ENCODE assay signal across 8 mouse cellular contexts in the genomic region with DNA sequence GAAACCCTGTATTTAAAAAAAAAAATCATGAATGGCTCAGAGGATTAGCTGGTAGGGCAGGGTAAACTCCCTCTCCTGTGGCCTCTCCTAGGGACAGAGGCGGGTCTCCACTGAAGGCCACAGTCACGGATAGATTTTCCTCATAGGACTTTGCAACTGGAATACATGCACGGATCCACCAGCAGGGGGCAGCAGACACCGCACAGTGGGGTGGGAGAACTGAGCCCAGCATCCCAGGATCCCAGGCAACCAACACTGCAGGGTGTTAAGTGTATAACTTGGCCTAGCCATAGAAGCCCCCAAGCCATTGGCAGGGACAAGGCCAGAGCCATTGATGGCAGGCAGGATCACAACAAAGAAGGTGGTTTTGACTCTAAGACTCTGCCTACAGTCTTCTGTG. TPM values are rescaled to one million over a fixed set of nuclear protein-coding genes. Genes with fewer than 3 reads are reported as not detected.
DNase-seq lines count a peak whose midpoint lies in the region; ATAC-seq and TF ChIP-seq lines count a peak whose summit lies in the region.

No protein-coding gene starts in this region.

- peaks cover 3% of the 10 kb centered on the region; the same call in 1 of the 2 replicates for H3K36me3 ChIP-seq in forebrain, embryonic 11.5 days (ENCODE audit: control insufficient read depth, insufficient read depth, low read length)
- peaks cover 4% of the 10 kb centered on the region; the same call in 1 of the 2 replicates for H3K36me3 ChIP-seq in midbrain, embryonic 11.5 days (ENCODE audit: control insufficient read depth, insufficient read depth, low read length)

- no peak overlapping the region for H3K27ac ChIP-seq in forebrain, embryonic 11.5 days (ENCODE audit: low read depth, low read length)
- H3K27ac ChIP-seq in left cerebral cortex, adult 2 months: no peak overlapping the region
- no peak overlapping the region for H3K27ac ChIP-seq in midbrain, embryonic 11.5 days (ENCODE audit: low read depth, low read length)

- WGBS in forebrain, embryonic 11.5 days: 8% methylated on average over 4 of the region's 4 CpGs
- WGBS in midbrain, embryonic 11.5 days: 11% methylated on average over 4 of the region's 4 CpGs

- no peaks in the 10 kb centered on the region for H3K4me1 ChIP-seq in forebrain, embryonic 11.5 days (replicated peaks; ENCODE audit: control insufficient read depth, insufficient read depth, low read length)
- no peaks in the 10 kb centered on the region for H3K4me1 ChIP-seq in midbrain, embryonic 11.5 days (ENCODE audit: control insufficient read depth, insufficient read depth, low read length)

- H3K9ac ChIP-seq in forebrain, embryonic 11.5 days (ENCODE audit: low read length): no peak overlapping the region
- no peak overlapping the region for H3K9ac ChIP-seq in midbrain, embryonic 11.5 days (ENCODE audit: low read length)

- H3K27me3 ChIP-seq in forebrain, embryonic 11.5 days (ENCODE audit: control insufficient read depth, insufficient read depth, low read length): no peaks in the 10 kb centered on the region
- H3K27me3 ChIP-seq in midbrain, embryonic 11.5 days (ENCODE audit: control insufficient read depth, insufficient read depth, low read length): no peaks in the 10 kb centered on the region

- H3K4me3 ChIP-seq in forebrain, embryonic 11.5 days (ENCODE audit: low read depth, low read length): no peak overlapping the region
- no peak overlapping the region for H3K4me3 ChIP-seq in left cerebral cortex, adult 2 months
- no peak overlapping the region for H3K4me3 ChIP-seq in midbrain, embryonic 11.5 days (ENCODE audit: low read depth, low read length)

- no peaks in the 10 kb centered on the region for H3K9me3 ChIP-seq in forebrain, embryonic 11.5 days (ENCODE audit: control insufficient read depth, low read length)
- H3K9me3 ChIP-seq in midbrain, embryonic 11.5 days (ENCODE audit: control insufficient read depth, low read length): no peaks in the 10 kb centered on the region; the same call in 1 of the 2 replicates

- intact Hi-C loops in left cerebral cortex, adult 2 months (cut with DNase I): loop anchor here (1.0 to 2.0 kb wide), 2 partner anchors 189 to 217 kb away; no protein-coding TSS in a partner anchor

- DNase-seq in MN1 (ENCODE audit: low spot score): peak; percentile 83
- peak; percentile 83 for DNase-seq in brain, adult 2 months (ENCODE audit: low read depth, low spot score)
- peak; percentile 94 for DNase-seq in forebrain, embryonic 11.5 days (ENCODE audit: low spot score)
- DNase-seq in heart, postnatal 4 days: peak; percentile 92
- peak; percentile 79 to 88 for DNase-seq in left cerebral cortex, adult 2 months (ENCODE audit: extremely low spot score in 1 of 2, low spot score in 2 of 2)
- peak; percentile 98 for DNase-seq in midbrain, embryonic 11.5 days (ENCODE audit: low spot score, missing footprints)
- peak; percentile 98 for DNase-seq in right cerebral cortex, postnatal 4 days

- H3K4me2 ChIP-seq in forebrain, embryonic 11.5 days (ENCODE audit: low read depth, low read length, severe bottlenecking): no peak overlapping the region
- no peak overlapping the region for H3K4me2 ChIP-seq in midbrain, embryonic 11.5 days

- TF ChIP-seq CTCF in left cerebral cortex, adult 2 months (IDR thresholded peaks at IDR 0.05): peak; percentile 99

- peak; percentile 42; the same call in 1 of the 2 replicates for ATAC-seq in forebrain, embryonic 11.5 days (replicated peaks; ENCODE audit: low FRiP score)
- ATAC-seq in midbrain, embryonic 11.5 days (ENCODE audit: low FRiP score): peak; percentile 54; the same call in 1 of the 2 replicates
- ATAC-seq in erythroid progenitor cell, adult 5-6 weeks (replicated peaks; ENCODE audit: low FRiP score, poor library complexity, severe bottlenecking): no peak

RNA-seq across cellular contexts. Expression of gene Pheta1, which starts 23.4 kb away (rescaled TPM):
- polyA plus RNA-seq in forebrain, embryonic 11.5 days (2014; fragmentation: Nextera tagmentation; extraction: Ambion mirVana): 35.7 and 38.4 TPM in 2 replicates
- total RNA-seq in heart, postnatal 4 days (2021): 10 to 100 TPM in 1 of 2 experiments, 1 to 10 TPM in 1; 9.3 to 10.9 TPM
- total RNA-seq in left cerebral cortex, adult 2 months (2021): 10 to 100 TPM in 1 of 2 experiments, 1 to 10 TPM in 1; 8.9 to 10.5 TPM
- polyA plus RNA-seq in midbrain, embryonic 11.5 days (2014; fragmentation: Nextera tagmentation; extraction: Ambion mirVana): 25.9 and 27.9 TPM in 2 replicates
- total RNA-seq in erythroid progenitor cell, adult 5-6 weeks (2015; ENCODE audit: low replicate concordance): not detected in 2 replicates
- total RNA-seq in erythroid progenitor cell, adult 5-6 weeks (2017; ENCODE audit: low replicate concordance): 0.13 TPM in 1 of 2 replicates, not detected in the other

RNA-seq across cellular contexts. Expression of gene Sh2b3, which starts 34.7 kb away (rescaled TPM):
- 9.1 and 9.8 TPM in 2 replicates for polyA plus RNA-seq in forebrain, embryonic 11.5 days (2014; fragmentation: Nextera tagmentation; extraction: Ambion mirVana)
- 10 to 100 TPM; 36.7 to 39.2 TPM for total RNA-seq in heart, postnatal 4 days (2021)
- total RNA-seq in left cerebral cortex, adult 2 months (2021): 10 to 100 TPM; 21.2 to 27.5 TPM
- polyA plus RNA-seq in midbrain, embryonic 11.5 days (2014; fragmentation: Nextera tagmentation; extraction: Ambion mirVana): 5.8 and 9.4 TPM in 2 replicates
- 12.2 and 14.1 TPM in 2 replicates for total RNA-seq in erythroid progenitor cell, adult 5-6 weeks (2015; ENCODE audit: low replicate concordance)
- total RNA-seq in erythroid progenitor cell, adult 5-6 weeks (2017; ENCODE audit: low replicate concordance): 4.4 and 4.6 TPM in 2 replicates

Comparison
In these comparisons a context has a peak if more than half of its experiments do, and no peak if none do; other contexts are left out.
1. RNA of gene Pheta1, which starts 23.4 kb away (total RNA-seq): 9.3 to 10.9 TPM in heart, postnatal 4 days and 8.9 to 10.5 TPM in left cerebral cortex, adult 2 months; 0.13 TPM in erythroid progenitor cell, adult 5-6 weeks; every median in the first group is over 4 times any median in the second.
2. Peak in every context shown above with its lines, with median percentiles within 50 percentile points of each other: DNase-seq.